ENCODE assay signal across 11 mouse cellular contexts in genomic region chr11:35416402-35417093, GRCm38 (mm10).
DNase-seq lines count a peak whose midpoint lies in the region; ATAC-seq lines count a peak whose summit lies in the region.
"Had no signal": no experiment of that assay in that cellular context is flagged by ENCODE, and none has a peak within 500 bp of the region (broad histone marks: within the 10 kb centered on the region; RNA-seq: fewer than 3 reads in every experiment).

No protein-coding gene starts in this region.

- ATAC-seq in neural tube, embryonic 13.5 days (ENCODE audit: low read depth): 0 out of 2 replicates have a peak, but pooled peaks have one; percentile 36
- no peak for ATAC-seq in stomach, embryonic 16.5 days (ENCODE audit: insufficient read depth, low FRiP score)
- no peak for ATAC-seq in granulocyte monocyte progenitor cell, adult 5-6 weeks (replicated peaks; ENCODE audit: poor library complexity, severe bottlenecking)
- ATAC-seq in kidney, embryonic 15.5 days (replicated peaks; ENCODE audit: low FRiP score): no peak
- ATAC-seq: activated CD4-positive, CD25-positive, alpha-beta regulatory T cell, adult 4 months; liver, postnatal 0 days had no signal

- H3K4me3 ChIP-seq in neural tube, embryonic 13.5 days: no peak overlapping the region
- H3K4me3 ChIP-seq in stomach, embryonic 16.5 days (replicated peaks; ENCODE audit: low read length): no peak overlapping the region
- H3K4me3 ChIP-seq in kidney, embryonic 15.5 days (replicated peaks): no peak overlapping the region

- H3K4me2 ChIP-seq in neural tube, embryonic 13.5 days: no peak overlapping the region
- peak overlapping the region; percentile 16; the same call in 1 of the 2 replicates for H3K4me2 ChIP-seq in stomach, embryonic 16.5 days (ENCODE audit: low read depth, low read length)
- H3K4me2 ChIP-seq in kidney, embryonic 15.5 days: no peak overlapping the region

- H3K36me3 ChIP-seq in neural tube, embryonic 13.5 days: no peaks in the 10 kb centered on the region
- no peaks in the 10 kb centered on the region for H3K36me3 ChIP-seq in stomach, embryonic 16.5 days (ENCODE audit: control insufficient read depth, insufficient read depth, low read length)
- no peaks in the 10 kb centered on the region for H3K36me3 ChIP-seq in kidney, embryonic 15.5 days

- 50% methylated on average over 14 of the region's 14 CpGs for WGBS in neural tube, embryonic 13.5 days
- 58% methylated on average over 14 of the region's 14 CpGs for WGBS in stomach, embryonic 16.5 days
- 73% methylated on average over 14 of the region's 14 CpGs for WGBS in kidney, embryonic 15.5 days

- H3K4me1 ChIP-seq in neural tube, embryonic 13.5 days (replicated peaks): peaks cover 32% of the 10 kb centered on the region
- H3K4me1 ChIP-seq in stomach, embryonic 16.5 days (ENCODE audit: control insufficient read depth, insufficient read depth, low read length): peaks cover 51% of the 10 kb centered on the region
- peaks cover 27% of the 10 kb centered on the region for H3K4me1 ChIP-seq in kidney, embryonic 15.5 days

- H3K27ac ChIP-seq in neural tube, embryonic 13.5 days (replicated peaks): no peak overlapping the region
- peak overlapping the region; percentile 91 for H3K27ac ChIP-seq in stomach, embryonic 16.5 days (ENCODE audit: low read length)
- H3K27ac ChIP-seq in kidney, embryonic 15.5 days: no peak overlapping the region

- peaks cover 4% of the 10 kb centered on the region; the same call in 1 of the 2 replicates for H3K27me3 ChIP-seq in neural tube, embryonic 13.5 days
- no peaks in the 10 kb centered on the region for H3K27me3 ChIP-seq in stomach, embryonic 16.5 days (ENCODE audit: control insufficient read depth, insufficient read depth, low read length)
- H3K27me3 ChIP-seq in kidney, embryonic 15.5 days: no peaks in the 10 kb centered on the region
- H3K27me3 ChIP-seq: CH12.LX had no signal

- DNase-seq in heart, adult 11 months: peak; percentile 94
- DNase-seq in heart, postnatal 4 days: no peak
- no peak for DNase-seq in neural tube, embryonic 10.5 days (ENCODE audit: extremely low spot score, low spot score)
- DNase-seq in gastrocnemius, adult 8-10 months (ENCODE audit: low spot score in 2 of 2): peak; percentile 8 to 14
- DNase-seq: liver, postnatal 0 days had no signal

- H3K9ac ChIP-seq in neural tube, embryonic 13.5 days: no peak overlapping the region
- 0 out of 2 replicates have a peak overlapping the region, but pooled peaks have one; percentile 28 for H3K9ac ChIP-seq in stomach, embryonic 16.5 days (ENCODE audit: low read length)
- H3K9ac ChIP-seq in kidney, embryonic 15.5 days: no peak overlapping the region
- H3K9ac ChIP-seq: liver, postnatal 0 days had no signal

- no peaks in the 10 kb centered on the region for H3K9me3 ChIP-seq in neural tube, embryonic 13.5 days
- H3K9me3 ChIP-seq in stomach, embryonic 16.5 days (replicated peaks; ENCODE audit: control insufficient read depth, low read length): no peaks in the 10 kb centered on the region
- H3K9me3 ChIP-seq in kidney, embryonic 15.5 days (replicated peaks): no peaks in the 10 kb centered on the region

Comparison
In these comparisons a context has a peak if more than half of its experiments do, and no peak if none do; other contexts are left out.
1. DNase-seq: peak in heart, adult 11 months (single experiment) and gastrocnemius, adult 8-10 months (2 of 2); none in heart, postnatal 4 days (single experiment) and neural tube, embryonic 10.5 days (single experiment).